Mouse (Mus musculus) hindbrain, embryonic 11.5 days (tissue): ENCODE data around the gene 1110051M20Rik. TPM values are rescaled to one million over a fixed set of nuclear protein-coding genes. Genes with fewer than 3 reads are reported as not detected.
"Not testable (repeated sequence)": the region's sequence is repeated elsewhere in the genome, so short reads cannot be mapped to it uniquely, and the experiment has no call there.

Experiments
- ATAC-seq: fragments of 200-750 bp; cut with Nextera tagmentation; 2 replicates; pipeline ENCODE4 v1.8.0; 2017; ENCODE audit warnings: mild to moderate bottlenecking, moderate TSS enrichment, moderate library complexity; ENCODE audit not compliant: low FRiP score
- DNase-seq: peaks from one replicate; pipeline ENCODE4 v3.0.0-alpha.2; 2015; ENCODE audit warnings: low spot score
- H3K27ac ChIP-seq: fragments of 300-500 bp; sonication (generic); 2 replicates; pipeline ENCODE4 v1.5.1; 2014; ENCODE audit warnings: mild to moderate bottlenecking, low read depth, low read length
- H3K27me3 ChIP-seq: fragments of 300-500 bp; sonication (generic); 2 replicates; pipeline ENCODE4 v1.6.1; 2014; ENCODE audit warnings: mild to moderate bottlenecking, low read length, moderate library complexity, mixed read lengths; ENCODE audit not compliant: control insufficient read depth, insufficient read depth
- H3K36me3 ChIP-seq: fragments of 300-500 bp; sonication (generic); 2 replicates; pipeline ENCODE4 v1.6.1; 2014; ENCODE audit warnings: mild to moderate bottlenecking, low read length, moderate library complexity, mixed read lengths; ENCODE audit not compliant: control insufficient read depth, insufficient read depth
- H3K4me1 ChIP-seq: fragments of 300-500 bp; sonication (generic); replicated peaks from 2 replicates; pipeline ENCODE4 v1.6.1; 2014; ENCODE audit warnings: low read length, mixed read lengths; ENCODE audit not compliant: control insufficient read depth, insufficient read depth
- H3K4me2 ChIP-seq: fragments of 300-500 bp; sonication (generic); replicated peaks from 2 replicates; pipeline ENCODE4 v1.6.1; 2014; ENCODE audit warnings: mild to moderate bottlenecking, low read depth, low read length
- H3K4me3 ChIP-seq: fragments of 300-500 bp; sonication (generic); 2 replicates; pipeline ENCODE4 v1.5.1; 2014; ENCODE audit warnings: low read depth, low read length
- H3K9ac ChIP-seq: fragments of 300-500 bp; sonication (generic); 2 replicates; pipeline ENCODE4 v1.6.1; 2014; ENCODE audit warnings: low read depth, low read length
- H3K9me3 ChIP-seq: fragments of 300-500 bp; sonication (generic); 2 replicates; pipeline ENCODE4 v1.6.1; 2016; ENCODE audit warnings: low read length; ENCODE audit not compliant: control insufficient read depth
- WGBS: fragments of 180-500 bp; shearing (Covaris S2); extraction: QIAGEN DNeasy Blood & Tissue Kit; methylation state at CpG from one replicate; pipeline ENCODE4 v1.1.7; 2014; 5-methylcytosine and 5-hydroxymethylcytosine counted together
- polyA plus RNA-seq: library from polyadenylated mRNA; unstranded; fragments of >200 nt; fragmentation: Nextera tagmentation; extraction: Ambion mirVana; gene quantifications from 2 replicates; pipeline ENCODE4 v1.2.1, GENCODE M21; 2014

The 1110051M20Rik gene
- 102 and 104 TPM in 2 replicates for polyA plus RNA-seq

GRCm38 (mm10) chr2:91444286-91444892 is at the start of gene 1110051M20Rik:
Gene 1110051M20Rik, minus strand, starts transcription at chr2:91444704.
- no peaks in the 10 kb centered on the region for H3K27me3 ChIP-seq
- H3K9ac ChIP-seq, result peak within 1 kb of the TSS; percentile 53
- H3K36me3 ChIP-seq, result no peaks in the 10 kb centered on the region
- WGBS, result 1% methylated on average over 19 of the region's 19 CpGs
- H3K4me1 ChIP-seq, result no peaks in the 10 kb centered on the region
- peak within 1 kb of the TSS; percentile 24; the same call in 1 of the 2 replicates for H3K27ac ChIP-seq
- DNase-seq (peak; percentile 96), ATAC-seq (peak; percentile 96)
- no peaks in the 10 kb centered on the region for H3K9me3 ChIP-seq
- peak within 1 kb of the TSS; percentile 42 for H3K4me2 ChIP-seq
- peak within 1 kb of the TSS; percentile 49 for H3K4me3 ChIP-seq

DNA sequence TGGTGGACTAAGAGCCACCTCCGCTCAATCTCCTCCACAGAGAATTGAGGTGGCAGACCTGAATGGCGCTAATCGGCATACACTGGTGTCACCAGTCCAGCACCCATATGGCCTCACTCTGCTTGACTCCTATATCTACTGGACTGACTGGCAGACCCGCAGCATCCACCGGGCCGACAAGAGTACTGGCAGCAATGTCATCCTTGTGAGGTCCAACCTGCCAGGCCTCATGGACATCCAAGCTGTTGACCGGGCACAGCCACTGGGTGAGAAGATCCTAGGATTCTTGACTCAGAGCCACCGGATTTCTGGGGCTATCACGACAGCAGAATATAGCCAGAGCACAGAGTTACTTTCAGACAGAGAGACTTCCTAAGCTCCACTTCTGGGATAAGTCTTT is 49.5 kb upstream of the 1110051M20Rik start:
- no peaks in the 10 kb centered on the region for H3K27me3 ChIP-seq
- H3K9me3 ChIP-seq, result no peaks in the 10 kb centered on the region
- 96% methylated on average over 9 of the region's 9 CpGs for WGBS
- DNase-seq (no peak), ATAC-seq (no peak)
- H3K27ac ChIP-seq, result no peak overlapping the region
- H3K36me3 ChIP-seq, result peaks cover 15% of the 10 kb centered on the region
- no peak overlapping the region for H3K4me2 ChIP-seq
- no peak overlapping the region for H3K4me3 ChIP-seq
- H3K9ac ChIP-seq, result no peak overlapping the region
- no peaks in the 10 kb centered on the region for H3K4me1 ChIP-seq

DNA sequence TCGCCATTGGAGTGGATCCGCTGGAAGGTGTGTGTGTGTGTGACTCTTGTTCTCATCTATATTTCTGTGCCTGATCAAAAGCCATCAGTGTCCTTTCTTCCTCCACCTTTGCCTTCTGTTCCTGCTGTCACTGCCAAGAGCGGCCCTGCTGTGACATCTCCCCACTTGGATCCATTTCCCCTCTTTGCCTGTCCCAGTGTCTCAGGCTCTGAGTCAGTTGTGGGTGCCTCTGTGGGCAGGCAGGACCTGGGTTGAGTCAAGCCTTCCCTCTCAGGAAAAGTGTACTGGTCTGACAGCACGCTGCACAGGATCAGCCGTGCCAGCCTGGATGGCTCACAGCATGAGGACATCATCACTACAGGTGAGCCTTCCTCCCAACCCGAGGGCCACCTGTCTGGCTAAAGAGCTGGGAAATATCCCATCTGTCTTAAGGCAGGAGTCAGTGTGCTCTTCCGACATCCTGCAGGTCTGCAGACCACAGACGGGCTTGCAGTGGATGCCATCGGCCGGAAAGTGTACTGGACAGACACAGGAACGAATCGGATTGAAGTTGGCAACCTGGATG is 47.6 kb upstream of the 1110051M20Rik start:
- 95% methylated on average over 12 of the region's 12 CpGs for WGBS
- H3K9me3 ChIP-seq, result no peaks in the 10 kb centered on the region
- no peak overlapping the region for H3K4me2 ChIP-seq
- no peak overlapping the region for H3K27ac ChIP-seq
- H3K4me3 ChIP-seq, result no peak overlapping the region
- H3K36me3 ChIP-seq, result peaks cover 15% of the 10 kb centered on the region
- no peaks in the 10 kb centered on the region for H3K4me1 ChIP-seq
- ATAC-seq (no peak), DNase-seq (no peak)
- no peak overlapping the region for H3K9ac ChIP-seq
- no peaks in the 10 kb centered on the region for H3K27me3 ChIP-seq

DNA sequence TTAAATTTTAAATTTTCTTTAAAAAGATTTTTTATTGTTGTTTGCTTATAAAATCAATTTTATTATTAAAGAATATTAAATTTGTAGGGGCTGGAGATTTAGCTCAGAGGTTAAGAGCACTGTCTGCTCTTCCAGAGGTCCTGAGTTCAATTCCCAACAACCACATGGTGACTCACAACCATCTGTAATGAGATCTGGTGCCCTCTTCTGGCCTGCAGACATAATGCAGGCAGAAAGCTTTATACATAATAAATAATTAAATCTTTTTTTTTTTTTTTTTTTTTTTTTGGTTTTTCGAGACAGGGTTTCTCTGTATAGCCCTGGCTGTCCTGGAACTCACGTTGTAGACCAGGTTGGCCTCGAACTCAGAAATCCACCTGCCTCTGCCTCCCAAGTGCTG is 42.8 kb upstream of the 1110051M20Rik start:
- H3K36me3 ChIP-seq, DNase-seq, H3K9ac ChIP-seq: not testable (repeated sequence)

DNA sequence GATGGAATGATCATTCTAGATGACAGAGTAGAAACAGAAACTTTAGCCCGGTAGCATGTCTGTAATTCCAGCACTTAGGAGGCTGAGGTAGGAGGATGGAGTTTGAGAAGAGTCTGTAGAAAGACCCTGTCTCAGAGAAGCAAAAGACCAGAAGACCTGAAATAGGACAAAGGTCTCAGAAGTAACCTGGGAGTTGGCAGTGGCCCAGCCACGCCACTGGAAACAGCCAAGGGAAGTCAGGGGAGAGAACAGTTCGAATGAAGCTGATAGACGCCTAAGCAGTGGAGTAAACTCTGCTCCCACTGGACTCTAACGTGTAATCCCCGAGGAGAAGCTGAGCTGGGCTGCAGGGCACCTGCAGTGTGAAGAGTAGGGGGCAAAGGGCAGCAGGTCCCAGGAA is 40.8 kb upstream of the 1110051M20Rik start:
- ATAC-seq (no peak), DNase-seq (no peak)
- no peak overlapping the region for H3K9ac ChIP-seq
- no peaks in the 10 kb centered on the region for H3K9me3 ChIP-seq
- H3K4me3 ChIP-seq, result no peak overlapping the region
- no peak overlapping the region for H3K27ac ChIP-seq
- no peaks in the 10 kb centered on the region for H3K4me1 ChIP-seq
- WGBS, result 82% methylated on average over 6 of the region's 6 CpGs
- no peak overlapping the region for H3K4me2 ChIP-seq
- H3K36me3 ChIP-seq, result 0 out of 2 replicates have a peak, but pooled peaks cover 2% of the 10 kb centered on the region
- no peaks in the 10 kb centered on the region for H3K27me3 ChIP-seq

More for the DNA sequence above, 42.8 kb upstream of the 1110051M20Rik start:
- ATAC-seq, H3K27me3 ChIP-seq, H3K4me3 ChIP-seq, H3K9me3 ChIP-seq, H3K27ac ChIP-seq, H3K4me1 ChIP-seq, H3K4me2 ChIP-seq: not testable (repeated sequence)
- WGBS, result 71% methylated on average over 1 of the region's 3 CpGs

- no peak overlapping the region for H3K27ac ChIP-seq
- 74% methylated on average over 4 of the region's 4 CpGs for WGBS
- H3K27me3 ChIP-seq, result no peaks in the 10 kb centered on the region
- H3K4me3 ChIP-seq, result no peak overlapping the region
- H3K4me2 ChIP-seq, result no peak overlapping the region
- peaks cover 2% of the 10 kb centered on the region; the same call in 1 of the 2 replicates for H3K36me3 ChIP-seq
- ATAC-seq (no peak), DNase-seq (no peak)
- no peak overlapping the region for H3K9ac ChIP-seq
- no peaks in the 10 kb centered on the region for H3K4me1 ChIP-seq
- H3K9me3 ChIP-seq, result no peaks in the 10 kb centered on the region
Observed at GRCm38 (mm10) chr2:91484698-91485097, 40.2 kb upstream of the 1110051M20Rik start.

GRCm38 (mm10) chr2:91480805-91481514 is 36.5 kb upstream of the 1110051M20Rik start:
- Histone ChIP-seq H3K4me2 (no peak overlapping the region), H3K9me3 (no peaks in the 10 kb centered on the region), H3K27me3 (no peaks in the 10 kb centered on the region), H3K4me3 (no peak overlapping the region), H3K27ac (no peak overlapping the region), H3K4me1 (no peaks in the 10 kb centered on the region), H3K36me3 (peaks cover 4% of the 10 kb centered on the region; the same call in 1 of the 2 replicates), H3K9ac (no peak overlapping the region)
- WGBS, result 71% methylated on average over 6 of the region's 6 CpGs
- DNase-seq, result peak; percentile 77
- ATAC-seq, result peak; percentile 53; the same call in 1 of the 2 replicates

DNA sequence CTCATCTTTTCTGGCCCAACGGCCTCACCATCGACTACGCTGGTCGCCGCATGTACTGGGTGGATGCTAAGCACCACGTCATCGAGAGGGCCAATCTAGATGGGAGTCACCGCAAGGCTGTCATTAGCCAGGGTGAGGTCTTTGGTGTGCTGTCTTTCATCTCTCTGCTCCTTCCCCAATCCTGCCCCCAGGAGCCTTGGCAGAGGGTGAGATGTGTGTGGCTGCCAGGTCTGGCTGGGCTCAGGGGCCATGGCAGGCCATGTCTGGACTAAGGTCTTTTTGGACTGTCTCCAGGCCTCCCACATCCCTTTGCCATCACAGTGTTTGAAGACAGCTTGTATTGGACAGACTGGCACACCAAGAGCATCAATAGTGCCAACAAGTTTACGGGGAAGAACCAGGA is 35.9 kb upstream of the 1110051M20Rik start:
- 96% methylated on average over 9 of the region's 9 CpGs for WGBS
- H3K4me1 ChIP-seq, result no peaks in the 10 kb centered on the region
- ATAC-seq (0 out of 2 replicates have a peak, but pooled peaks have one; percentile 40), DNase-seq (no peak)
- H3K36me3 ChIP-seq, result peaks cover 4% of the 10 kb centered on the region; the same call in 1 of the 2 replicates
- no peak overlapping the region for H3K27ac ChIP-seq
- H3K4me3 ChIP-seq, result no peak overlapping the region
- no peak overlapping the region for H3K9ac ChIP-seq
- H3K9me3 ChIP-seq, result no peaks in the 10 kb centered on the region
- H3K4me2 ChIP-seq, result no peak overlapping the region
- no peaks in the 10 kb centered on the region for H3K27me3 ChIP-seq
